Mouse (Mus musculus) bone marrow macrophage, adult 2 months (primary cell): ENCODE measurements around the gene Trim62.

Experiments used
- CTCF ChIP-seq: IDR thresholded peaks from 2 replicates; pipeline ENCODE4 v1.5.1; 2012; ENCODE audit warnings: low read depth, mild to moderate bottlenecking, low read length, moderate library complexity
- POLR2A ChIP-seq: IDR thresholded peaks from 2 replicates; pipeline ENCODE4 v1.6.1; 2012; ENCODE audit warnings: mild to moderate bottlenecking, low read depth, low read length, borderline replicate concordance

GRCm38 (mm10) chr4:128950461-128950860 is 67.1 kb downstream of the Trim62 start:
- TF ChIP-seq CTCF = no peak
- no peak for TF ChIP-seq POLR2A
